Mouse (Mus musculus): ENCODE results near the gene E130114P18Rik. TPM values are rescaled to one million over a fixed set of nuclear protein-coding genes. Genes with fewer than 3 reads are reported as not detected.

Gene E130114P18Rik
- polyA plus RNA-seq, 1 experiment from 2014 or later = 1.1 TPM

GRCm38 (mm10) chr4:97528517-97528916 lies 249.4 kb downstream of the E130114P18Rik start:
- Histone ChIP-seq H3K4me3 (no peak overlapping the region), H3K27me3 (ENCODE audit: insufficient read depth, poor library complexity, severe bottlenecking) (no peaks in the 10 kb centered on the region), H3K9me3 (no peaks in the 10 kb centered on the region), H3K4me1 (no peaks in the 10 kb centered on the region), H3K27ac (no peak overlapping the region), H3K36me3 (no peaks in the 10 kb centered on the region)
- no peak for DNase-seq (ENCODE audit: low spot score)
- WGBS = 70% methylated on average over 2 of the region's 2 CpGs

Other genes starting within 250 kb of the E130114P18Rik start
- gene Nfia, start 5.3 kb downstream of the E130114P18Rik start, polyA plus RNA-seq (2016; fragmentation: Nextera tagmentation; extraction: Ambion mirVana) = 14.4 and 19.6 TPM in 2 replicates